Mouse (Mus musculus): ENCODE results near the gene Tmprss12. TPM values are rescaled to one million over a fixed set of nuclear protein-coding genes. Genes with fewer than 3 reads are reported as not detected.
"Not testable (repeated sequence)": the region's sequence is repeated elsewhere in the genome, so short reads cannot be mapped to it uniquely, and the experiment has no call there.

Gene Tmprss12
- total RNA-seq, 2 experiments from 2014 or later, result not detected

GRCm38 (mm10) chr15:100271411-100271810, 9.2 kb upstream of the Tmprss12 start:
- no peak for ATAC-seq (ENCODE audit: poor library complexity, severe bottlenecking)

- not testable (repeated sequence) for ATAC-seq (ENCODE audit: poor library complexity, severe bottlenecking)
Measured at GRCm38 (mm10) chr15:100273791-100274308, 6.8 kb upstream of the Tmprss12 start.

- no peak for ATAC-seq (ENCODE audit: poor library complexity, severe bottlenecking)
Measured at GRCm38 (mm10) chr15:100274790-100275559, 5.7 kb upstream of the Tmprss12 start.

- ATAC-seq (ENCODE audit: poor library complexity, severe bottlenecking), result no peak
Measured at GRCm38 (mm10) chr15:100276403-100276802, 4.2 kb upstream of the Tmprss12 start.

DNA sequence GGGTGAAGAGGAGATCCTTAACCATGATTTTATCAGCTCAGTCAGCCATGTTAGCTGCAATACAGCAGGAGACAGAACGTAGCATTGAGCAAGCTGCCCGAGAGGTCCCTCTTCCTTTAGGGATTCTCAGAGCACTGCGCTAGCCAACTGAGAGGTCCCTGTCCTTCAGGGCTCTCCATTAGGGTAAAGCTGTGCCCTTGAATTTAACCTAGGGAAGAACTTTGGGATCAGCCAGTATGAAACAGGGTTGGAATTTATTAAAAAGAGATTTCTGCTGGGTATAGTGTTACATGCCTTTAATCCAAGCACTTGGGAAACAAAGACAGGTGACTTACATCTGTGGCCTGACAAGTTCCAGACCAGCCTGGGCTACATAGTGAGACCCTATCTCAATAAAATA, 3.1 kb upstream of the Tmprss12 start:
- ATAC-seq (ENCODE audit: poor library complexity, severe bottlenecking), result no peak

DNA sequence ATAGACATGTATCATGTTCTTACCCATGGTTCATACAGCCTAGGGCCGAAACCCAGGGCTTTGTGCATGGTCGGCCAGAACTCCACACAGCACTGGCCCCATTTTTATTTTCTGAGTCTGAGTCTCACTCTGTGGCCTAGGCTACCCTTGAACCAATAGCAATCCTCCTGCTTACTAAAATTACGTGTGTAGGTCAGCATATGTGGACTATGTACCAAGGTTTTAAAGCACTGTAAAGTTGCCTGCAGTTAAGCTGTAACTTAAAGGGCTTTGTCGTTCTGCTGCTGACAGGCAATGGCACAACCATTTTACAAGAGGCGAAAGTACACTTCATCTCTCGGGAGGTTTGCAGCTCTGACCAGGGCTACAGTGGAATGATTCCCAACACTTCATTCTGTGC, 8.3 kb downstream of the Tmprss12 start:
- no peak for ATAC-seq (ENCODE audit: poor library complexity, severe bottlenecking)

GRCm38 (mm10) chr15:100290858-100291257, 10.2 kb downstream of the Tmprss12 start:
- ATAC-seq (ENCODE audit: poor library complexity, severe bottlenecking), result no peak

- no peak for ATAC-seq (ENCODE audit: poor library complexity, severe bottlenecking)
Measured at GRCm38 (mm10) chr15:100292326-100292725, 11.7 kb downstream of the Tmprss12 start.

GRCm38 (mm10) chr15:100297856-100298255, 17.2 kb downstream of the Tmprss12 start:
- ATAC-seq (ENCODE audit: poor library complexity, severe bottlenecking), result no peak

DNA sequence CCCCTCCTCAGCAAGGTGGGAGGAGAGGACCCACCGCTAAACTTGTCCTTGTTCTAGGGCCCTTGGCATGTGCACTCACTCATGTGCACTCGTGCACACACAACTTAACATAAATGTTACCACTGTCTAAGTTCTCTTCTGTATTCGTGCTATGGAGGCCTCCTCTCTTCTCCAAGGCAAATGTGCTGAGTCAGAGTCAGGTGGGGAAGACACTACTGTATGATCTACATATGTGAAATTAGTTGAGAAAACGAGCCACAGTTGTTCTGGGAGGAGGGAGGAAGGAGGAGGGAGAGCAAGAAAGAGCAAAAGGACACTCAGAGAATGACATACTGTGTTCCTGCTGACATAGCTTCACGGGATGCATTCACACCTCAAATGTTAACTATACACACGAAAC, 19.9 kb downstream of the Tmprss12 start:
- no peak for ATAC-seq (ENCODE audit: poor library complexity, severe bottlenecking)

- no peak for ATAC-seq (ENCODE audit: poor library complexity, severe bottlenecking)
Measured at GRCm38 (mm10) chr15:100301556-100301955, 20.9 kb downstream of the Tmprss12 start.

- ATAC-seq (ENCODE audit: poor library complexity, severe bottlenecking), result no peak
Measured at GRCm38 (mm10) chr15:100303428-100304018, 22.9 kb downstream of the Tmprss12 start.

GRCm38 (mm10) chr15:100304019-100304991, 23.7 kb downstream of the Tmprss12 start, which contains the start of gene Mettl7a1:
TSS of gene Mettl7a1 (plus strand) at chr15:100304140.
- peak; percentile 82 for ATAC-seq (ENCODE audit: poor library complexity, severe bottlenecking)

DNA sequence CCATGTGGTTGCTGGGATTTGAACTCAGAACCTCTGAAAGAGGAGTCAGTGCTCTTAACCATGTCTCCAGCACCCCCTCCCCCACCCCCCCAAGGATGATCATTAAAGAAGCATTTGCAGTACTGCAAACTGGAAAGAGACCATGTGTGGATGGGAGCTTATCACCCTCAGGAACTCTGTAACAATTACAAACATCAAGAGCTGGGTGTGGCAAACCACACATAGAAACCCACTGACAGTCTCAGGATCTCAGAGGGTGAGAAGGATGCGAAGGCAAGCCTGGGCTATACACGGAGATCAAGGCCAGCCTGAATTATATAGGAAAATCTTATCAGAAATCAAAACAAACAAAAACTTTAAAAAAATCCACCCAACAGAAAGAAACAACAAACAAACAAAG, 25.6 kb downstream of the Tmprss12 start:
- ATAC-seq (ENCODE audit: poor library complexity, severe bottlenecking), result no peak

GRCm38 (mm10) chr15:100307438-100308096, 26.9 kb downstream of the Tmprss12 start:
- ATAC-seq (ENCODE audit: poor library complexity, severe bottlenecking), result not testable (repeated sequence)

DNA sequence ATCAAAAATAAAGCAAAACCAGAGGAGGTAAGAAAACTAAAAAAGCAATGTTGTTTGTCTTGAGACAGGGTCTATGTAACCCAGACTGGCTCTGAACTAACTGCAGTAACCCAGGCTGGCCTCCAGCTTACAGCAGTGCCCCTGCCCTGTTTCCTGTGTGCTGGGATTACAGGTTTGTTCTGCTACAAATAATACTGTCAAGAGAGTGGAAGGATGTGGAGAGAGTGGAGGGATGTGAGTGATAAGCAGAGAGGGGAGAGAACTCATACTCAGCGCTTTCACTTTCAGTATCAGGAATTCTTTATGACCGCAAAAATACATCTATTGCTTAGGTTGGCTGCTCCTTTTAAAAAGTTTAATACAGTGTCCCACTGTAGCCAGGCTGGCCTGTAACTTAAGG, 31.7 kb downstream of the Tmprss12 start:
- peak; percentile 36 for ATAC-seq (ENCODE audit: poor library complexity, severe bottlenecking)

GRCm38 (mm10) chr15:100314448-100315145, 34.0 kb downstream of the Tmprss12 start:
- no peak for ATAC-seq (ENCODE audit: poor library complexity, severe bottlenecking)

GRCm38 (mm10) chr15:100318014-100318671, 37.5 kb downstream of the Tmprss12 start:
- ATAC-seq (ENCODE audit: poor library complexity, severe bottlenecking), result not testable (repeated sequence)

- no peak for ATAC-seq (ENCODE audit: poor library complexity, severe bottlenecking)
Measured at GRCm38 (mm10) chr15:100319884-100320283, 39.2 kb downstream of the Tmprss12 start.

Measured in megakaryocyte, adult 5-6 weeks (primary cell).